Mouse (Mus musculus): ENCODE measurements around the gene Usp13.

- no peak for TF ChIP-seq POLR2A (IDR thresholded peaks at IDR 0.05; ENCODE audit: insufficient read length, low read depth)
- no peak for TF ChIP-seq MAX (IDR thresholded peaks at IDR 0.05; ENCODE audit: low read depth)
- TF ChIP-seq TCF12 (IDR thresholded peaks at IDR 0.05; ENCODE audit: insufficient read depth, poor library complexity, severe bottlenecking), result no peak
- TF ChIP-seq MYOG (IDR thresholded peaks at IDR 0.05; ENCODE audit: control insufficient read depth in 1 of 3, insufficient read depth in 1 of 3, insufficient read length in 2 of 3, low read depth in 2 of 3), result no peak
Measured at GRCm38 (mm10) chr3:32890174-32890573, 72.8 kb downstream of the Usp13 start.
